Mouse (Mus musculus): Measurements from ENCODE around the gene Mageh1. TPM values are rescaled to one million over a fixed set of nuclear protein-coding genes. Genes with fewer than 3 reads are reported as not detected.
"Not testable (repeated sequence)": the region's sequence is repeated elsewhere in the genome, so short reads cannot be mapped to it uniquely, and the experiment has no call there.

Gene Mageh1
- total RNA-seq (2021), result 1 to 10 TPM; 4.2 to 4.5 TPM
- long read RNA-seq, experiment 1, partial matches to known transcripts, result 0 of 2 reads
- long read RNA-seq, experiment 1, other reads (novel, unspliced or antisense), result 0 of 2 reads
- long read RNA-seq, experiment 2, transcript Mageh1-201 (1 exons, 1,410 nt), result major isoform, 5 of 5 reads
- long read RNA-seq, experiment 2, partial matches to known transcripts, result 0 of 5 reads
- long read RNA-seq, experiment 2, other reads (novel, unspliced or antisense), result 0 of 5 reads

DNA sequence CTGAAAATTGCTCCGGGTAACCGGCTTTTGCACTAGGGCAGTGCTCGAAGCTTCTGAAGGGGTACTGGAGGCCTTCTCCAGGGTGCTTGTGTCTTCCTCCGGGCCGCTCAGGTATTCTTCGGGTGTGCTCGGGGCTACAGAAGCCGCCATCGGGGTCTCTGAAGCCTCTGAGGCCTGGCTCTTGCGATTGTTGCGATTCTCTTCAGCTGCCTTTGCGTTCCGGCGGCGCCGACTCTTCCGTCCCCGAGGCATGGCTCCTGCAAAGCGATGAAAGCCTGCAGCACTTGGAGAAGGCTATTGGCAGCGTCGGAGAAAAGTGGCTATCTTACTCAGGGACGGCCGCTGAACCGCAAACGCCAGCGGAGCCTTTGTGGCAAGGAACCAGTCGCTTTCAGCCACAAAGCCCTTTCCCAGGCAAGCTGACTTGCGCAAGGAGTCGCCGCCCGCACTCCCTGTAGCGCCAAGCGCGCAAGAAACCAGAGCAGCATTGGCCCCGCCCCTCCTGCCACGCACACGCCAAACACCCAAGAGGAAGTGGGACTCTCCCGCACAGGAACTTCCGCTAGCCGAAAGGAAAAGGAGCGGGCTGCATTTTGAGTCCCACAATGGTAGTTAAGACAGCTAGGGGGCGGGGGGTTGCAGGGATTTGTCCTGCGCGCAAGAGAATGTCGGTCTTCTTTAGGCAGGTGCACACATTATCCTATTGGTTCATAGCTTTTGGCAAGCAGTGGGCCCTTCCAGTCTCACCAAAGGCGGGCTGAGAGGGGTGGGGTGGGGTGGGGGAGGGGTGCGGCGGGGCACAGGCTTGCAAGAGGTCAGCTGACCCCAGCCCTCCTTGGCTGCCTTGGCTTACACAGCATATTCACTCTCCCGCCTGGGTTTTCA lies at the start of gene Mageh1:
Gene Mageh1 (minus strand): TSS at position 489 of the 885 bp plus-strand sequence.
- intact Hi-C loops (cut with DNase I), result no loop called here

DNA sequence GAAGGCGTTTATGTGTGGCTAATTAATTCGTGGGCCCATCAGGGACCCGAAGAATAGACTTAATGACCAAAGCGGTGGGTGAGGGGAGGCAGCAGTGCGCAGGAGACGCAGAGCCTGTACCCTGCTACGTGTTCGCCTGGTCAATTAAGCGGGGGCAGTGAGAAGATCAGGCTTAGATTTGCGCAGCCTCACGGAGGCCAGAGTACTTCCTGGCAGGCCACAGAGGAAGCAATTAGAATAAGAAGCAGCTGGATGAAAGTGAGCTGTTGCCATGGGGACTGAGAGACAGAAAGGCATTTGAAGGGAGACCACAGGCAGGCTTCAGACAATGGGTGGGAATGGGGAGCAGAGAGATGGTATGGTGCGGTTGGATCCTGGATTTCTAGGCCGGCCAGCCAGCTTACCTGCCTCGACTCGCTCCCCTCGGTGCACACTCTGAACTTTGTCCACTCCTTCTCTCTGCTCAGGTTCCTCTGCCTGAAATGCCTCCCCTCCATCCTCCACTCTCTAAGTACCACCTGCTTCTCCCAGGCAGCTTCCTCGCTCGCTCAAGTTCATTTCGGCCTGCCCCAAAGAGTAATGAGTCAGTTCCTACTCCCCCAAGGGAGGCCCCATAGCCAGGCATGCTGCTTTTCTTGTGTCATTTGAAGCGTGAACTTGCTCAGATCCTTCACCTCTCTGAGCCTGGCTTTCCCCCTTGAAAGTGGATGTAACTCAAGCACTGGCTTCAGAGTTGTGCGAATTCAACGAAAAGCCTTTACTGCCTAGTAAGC lies 783 bp upstream of the Mageh1 start:
- intact Hi-C loops (cut with DNase I); DNase-seq: not testable (repeated sequence)

More for the DNA sequence above, at the start of gene Mageh1:
- DNase-seq, result peak; percentile 60 to 67

DNA sequence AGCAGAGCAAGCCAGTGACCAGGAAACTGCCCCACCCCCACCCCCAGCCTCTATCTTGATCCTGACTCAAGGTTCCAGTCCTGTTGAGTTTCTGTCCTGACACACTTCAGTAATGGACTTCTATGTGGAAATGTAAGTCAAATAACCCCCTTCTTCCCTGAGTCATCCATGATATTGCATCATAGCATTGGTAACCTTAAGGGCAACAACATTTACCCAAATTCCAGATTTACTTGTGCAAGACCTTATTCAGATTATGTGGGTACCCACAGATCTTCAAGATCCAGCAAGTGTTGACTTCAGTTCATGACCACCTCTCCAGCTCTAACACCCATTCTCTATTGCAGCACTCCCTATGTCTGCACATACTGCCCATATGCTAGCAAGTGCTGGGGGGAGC lies 5.8 kb downstream of the Mageh1 start:
- intact Hi-C loops (cut with DNase I), result not testable (repeated sequence)

DNA sequence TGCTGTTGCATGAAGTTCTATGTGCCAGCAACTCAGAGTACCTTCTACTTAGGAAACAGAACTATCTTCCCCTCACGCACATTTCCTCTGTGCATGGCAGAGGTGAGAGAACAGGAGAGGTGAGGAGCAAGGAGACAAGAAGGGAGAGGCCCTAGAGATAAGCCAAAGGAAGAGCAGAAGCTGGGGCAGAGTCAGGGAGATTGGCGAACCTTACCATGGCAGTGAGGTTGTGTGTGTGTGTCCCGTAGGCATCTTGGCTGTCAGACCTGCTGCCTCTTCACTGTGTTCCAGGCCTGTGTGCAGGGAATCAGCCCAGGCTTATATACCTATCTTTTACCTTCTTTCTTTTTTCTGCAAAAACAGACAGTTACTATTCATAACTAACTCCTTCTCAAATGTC lies 11.7 kb downstream of the Mageh1 start:
- intact Hi-C loops (cut with DNase I); DNase-seq: not testable (repeated sequence)

More for the DNA sequence above, 5.8 kb downstream of the Mageh1 start:
- DNase-seq, result not testable (repeated sequence)

DNA sequence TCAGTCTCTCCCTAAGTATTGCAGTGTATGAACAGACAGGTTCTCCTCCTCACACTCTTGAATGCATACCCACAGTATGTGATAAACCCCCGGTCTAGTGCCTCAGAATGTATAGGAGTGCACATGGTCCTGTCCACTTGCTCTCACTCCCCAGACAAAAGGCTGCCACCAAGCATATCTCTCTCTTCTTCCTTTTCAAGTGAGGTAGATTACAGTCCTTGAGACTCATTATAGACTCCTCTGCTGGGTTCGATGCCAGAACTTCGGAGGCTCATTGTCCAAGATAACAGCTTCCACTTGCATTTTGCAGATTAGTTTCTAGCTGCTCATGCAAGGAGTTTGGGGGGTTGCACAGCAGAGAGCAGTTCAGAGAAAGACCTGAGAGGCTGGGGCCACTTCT lies 12.1 kb downstream of the Mageh1 start:
- DNase-seq; intact Hi-C loops (cut with DNase I): not testable (repeated sequence)

DNA sequence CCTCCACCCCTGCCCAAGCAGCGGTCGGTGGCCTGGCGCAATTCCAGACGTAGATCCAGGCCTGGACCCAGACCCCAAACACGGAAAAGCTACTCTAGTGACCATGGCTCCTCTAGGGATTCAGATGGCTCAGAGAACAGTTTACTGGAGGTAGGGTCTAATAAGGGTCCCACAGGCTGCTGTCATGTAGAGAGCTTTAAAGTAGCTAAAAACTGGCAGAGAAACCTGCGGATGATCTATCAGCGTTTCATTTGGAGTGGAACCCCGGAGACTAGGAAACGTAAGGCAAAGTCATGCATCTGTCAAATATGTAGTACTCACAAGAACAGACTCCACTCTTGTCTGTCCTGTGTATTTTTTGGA lies 29.7 kb downstream of the Mageh1 start:
- intact Hi-C loops (cut with DNase I), result no loop called here
- no peak for DNase-seq

DNA sequence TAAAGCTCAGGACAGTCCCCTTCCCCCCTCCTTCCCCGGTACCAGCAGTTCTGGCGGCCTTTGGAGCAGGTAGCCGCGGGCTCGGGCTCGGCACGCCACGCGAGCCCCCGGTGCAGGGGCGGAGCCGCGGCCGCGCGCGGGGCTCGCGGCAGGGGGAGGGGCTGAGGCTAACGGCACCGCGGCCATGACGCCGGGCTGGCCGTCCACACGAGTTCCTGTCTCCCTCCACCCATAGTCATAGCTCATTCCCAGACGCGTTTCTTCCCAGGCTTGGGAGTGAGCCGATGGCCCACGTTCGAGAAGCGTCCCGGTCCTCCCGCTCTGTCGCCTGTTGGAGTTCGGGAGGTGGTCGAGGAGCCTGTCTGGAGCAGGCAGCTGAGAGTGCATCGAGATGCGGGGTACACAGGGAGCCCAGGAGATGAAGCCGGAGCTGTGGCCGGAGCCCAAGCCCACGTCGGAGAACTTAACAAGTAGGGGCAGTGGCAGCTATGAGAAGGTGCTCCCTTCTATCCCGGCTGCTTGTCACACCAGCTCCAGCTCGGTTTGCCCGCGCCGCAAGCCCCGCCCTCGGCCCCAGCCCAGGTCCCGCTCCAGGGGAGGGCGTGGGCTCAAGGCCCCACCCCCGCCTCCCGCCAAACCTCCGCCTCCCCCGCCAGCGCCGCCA lies 30.2 kb downstream of the Mageh1 start:
- intact Hi-C loops (cut with DNase I), result no loop called here
- DNase-seq, result peak; percentile 13 to 20

DNA sequence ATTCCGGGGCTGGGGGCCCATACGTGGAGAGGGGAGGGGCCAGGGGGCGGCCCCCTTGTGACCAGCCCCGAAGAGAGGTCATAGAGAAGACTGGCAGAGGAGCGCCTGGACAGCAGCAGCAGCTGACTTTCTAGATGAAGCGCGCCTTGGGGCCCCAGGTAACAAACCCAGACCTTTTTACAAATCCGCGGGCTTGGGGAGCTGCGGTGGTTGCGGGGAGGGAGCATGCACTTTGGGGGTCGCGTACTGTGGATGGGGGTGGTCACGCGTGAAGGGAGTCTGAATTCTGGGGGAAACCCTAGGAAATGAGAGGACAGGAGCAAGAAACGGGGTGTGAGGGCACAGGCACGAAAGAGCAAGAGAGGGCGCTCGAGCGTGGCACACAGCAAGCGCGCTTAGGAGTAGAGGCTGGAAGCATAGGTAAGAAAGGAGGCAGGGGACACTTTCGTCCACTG lies 31.0 kb downstream of the Mageh1 start, which contains the start of gene Usp51:
Gene Usp51 (plus strand): TSS at position 83 of the 455 bp plus-strand sequence.
- DNase-seq, result no peak
- intact Hi-C loops (cut with DNase I), result no loop called here

DNA sequence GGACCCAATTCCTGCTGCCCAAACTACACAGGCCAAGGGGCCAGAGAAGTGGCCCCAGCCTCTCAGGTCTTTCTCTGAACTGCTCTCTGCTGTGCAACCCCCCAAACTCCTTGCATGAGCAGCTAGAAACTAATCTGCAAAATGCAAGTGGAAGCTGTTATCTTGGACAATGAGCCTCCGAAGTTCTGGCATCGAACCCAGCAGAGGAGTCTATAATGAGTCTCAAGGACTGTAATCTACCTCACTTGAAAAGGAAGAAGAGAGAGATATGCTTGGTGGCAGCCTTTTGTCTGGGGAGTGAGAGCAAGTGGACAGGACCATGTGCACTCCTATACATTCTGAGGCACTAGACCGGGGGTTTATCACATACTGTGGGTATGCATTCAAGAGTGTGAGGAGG lies 41.3 kb downstream of the Mageh1 start:
- DNase-seq; intact Hi-C loops (cut with DNase I): not testable (repeated sequence)

DNA sequence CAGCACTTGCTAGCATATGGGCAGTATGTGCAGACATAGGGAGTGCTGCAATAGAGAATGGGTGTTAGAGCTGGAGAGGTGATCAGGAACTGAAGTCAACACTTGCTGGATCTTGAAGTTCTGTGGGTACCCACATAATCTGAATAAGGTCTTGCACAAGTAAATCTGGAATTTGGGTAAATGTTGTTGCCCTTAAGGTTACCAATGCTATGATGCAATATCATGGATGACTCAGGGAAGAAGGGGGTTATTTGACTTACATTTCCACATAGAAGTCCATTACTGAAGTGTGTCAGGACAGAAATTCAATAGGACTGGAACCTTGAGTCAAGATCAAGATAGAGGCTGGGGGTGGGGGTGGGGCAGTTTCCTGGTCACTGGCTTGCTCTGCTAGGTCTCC lies 47.5 kb downstream of the Mageh1 start:
- intact Hi-C loops (cut with DNase I); DNase-seq: not testable (repeated sequence)

Other genes starting within 250 kb of the Mageh1 start
- gene Usp51, start 31.1 kb downstream of the Mageh1 start, total RNA-seq (2021), result not detected
- gene Foxr2, start 81.2 kb upstream of the Mageh1 start, total RNA-seq (2021), result not detected
- 1 to 10 TPM; 1.6 to 3.3 TPM for gene Rragb, start 102.4 kb upstream of the Mageh1 start, total RNA-seq (2021)
- under 1 TPM; 0.15 to 0.28 TPM for gene Klf8, start 199.9 kb upstream of the Mageh1 start, total RNA-seq (2021)

All from gastrocnemius, postnatal 36 days (tissue).